Mouse (Mus musculus) olfactory bulb, adult 2 months (tissue): ENCODE measurements at regions not wholly inside any gene's neighbourhood (a gene's known extent, or its start where the extent isn't known, plus 50 kb on each side); places are given as distances from the start of the nearest gene placed in this dataset.

Source experiments
- CTCF ChIP-seq: fragments of 200-500 bp; IDR thresholded peaks from 2 replicates; pipeline ENCODE4 v1.5.1; 2012; ENCODE audit warnings: low read depth, mild to moderate bottlenecking, low read length, moderate library complexity; ENCODE audit not compliant: insufficient read depth
- POLR2A ChIP-seq: fragments of 200-500 bp; IDR thresholded peaks from 2 replicates; pipeline ENCODE4 v1.6.1; 2012; ENCODE audit warnings: mild to moderate bottlenecking, low read depth, low read length, moderate library complexity; ENCODE audit not compliant: insufficient read depth

DNA sequence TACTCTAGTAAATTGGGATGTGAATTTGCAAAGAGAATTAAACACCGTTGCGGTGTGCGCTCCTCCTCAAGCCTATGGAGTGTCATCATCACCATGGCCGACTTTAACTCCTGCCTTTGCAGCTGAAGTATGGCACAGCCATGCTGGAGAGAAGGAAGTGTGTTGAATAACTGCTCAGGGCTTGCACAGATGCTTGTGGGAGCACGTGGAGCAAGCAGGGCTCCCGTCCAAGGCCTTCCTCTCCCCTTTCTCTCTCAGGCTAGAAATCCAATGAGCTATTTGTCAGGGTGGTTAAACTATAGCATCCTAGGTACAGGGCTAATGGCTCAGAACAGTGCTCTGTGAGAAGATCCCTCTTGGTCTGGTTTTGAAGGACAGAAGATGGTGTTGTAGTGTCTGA is 79.5 kb upstream of the Arhgap21 start:
- TF ChIP-seq CTCF (no peak), POLR2A (no peak)
